ENCODE assay signal across 8 mouse cellular contexts in the genomic region with DNA sequence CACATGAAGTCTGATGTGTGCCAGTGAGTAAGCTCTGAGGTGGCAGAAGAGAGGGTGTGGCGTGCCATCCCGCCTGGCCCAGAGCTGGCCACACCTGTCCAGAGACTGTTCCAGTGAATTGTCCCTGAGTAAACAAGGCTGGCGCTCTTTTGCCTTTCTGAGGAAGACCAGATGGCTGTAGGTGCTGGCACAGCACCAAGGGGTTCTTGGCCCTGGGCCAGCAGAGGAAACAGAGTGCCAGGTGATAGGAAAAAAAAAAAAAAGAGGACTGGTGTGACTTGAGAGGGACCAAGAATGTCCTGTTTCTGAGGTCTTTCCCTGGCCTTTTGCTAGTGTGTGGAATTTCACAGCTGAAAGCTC. TPM values are rescaled to one million over a fixed set of nuclear protein-coding genes. Genes with fewer than 3 reads are reported as not detected.
DNase-seq lines count a peak whose midpoint lies in the region; ATAC-seq and TF ChIP-seq lines count a peak whose summit lies in the region.

No protein-coding gene starts in this region.

- H3K4me1 ChIP-seq in intestine, embryonic 14.5 days (replicated peaks; ENCODE audit: control insufficient read depth, insufficient read depth, low read length) = peaks cover 12% of the 10 kb centered on the region
- peaks cover 7% of the 10 kb centered on the region; the same call in 1 of the 2 replicates for H3K4me1 ChIP-seq in lung, postnatal 0 days (ENCODE audit: insufficient read depth, low read depth, low read length)

- TF ChIP-seq EP300 in lung, postnatal 0 days (IDR thresholded peaks at IDR 0.05) = peak; percentile 82

- no peak overlapping the region for H3K4me2 ChIP-seq in intestine, embryonic 14.5 days (ENCODE audit: low read length)
- H3K4me2 ChIP-seq in lung, postnatal 0 days (replicated peaks; ENCODE audit: low read depth, low read length) = no peak overlapping the region

- H3K27me3 ChIP-seq in intestine, embryonic 14.5 days (replicated peaks; ENCODE audit: control insufficient read depth, insufficient read depth, low read length) = no peaks in the 10 kb centered on the region
- H3K27me3 ChIP-seq in lung, postnatal 0 days (replicated peaks; ENCODE audit: insufficient read depth, low read length) = no peaks in the 10 kb centered on the region

- WGBS in intestine, embryonic 14.5 days = 50% methylated on average over 3 of the region's 3 CpGs
- WGBS in lung, postnatal 0 days = 16% methylated on average over 3 of the region's 3 CpGs

- peaks cover 17% of the 10 kb centered on the region for H3K36me3 ChIP-seq in intestine, embryonic 14.5 days (ENCODE audit: control insufficient read depth, insufficient read depth, low read length)
- 0 out of 2 replicates have a peak, but pooled peaks cover 4% of the 10 kb centered on the region for H3K36me3 ChIP-seq in lung, postnatal 0 days (ENCODE audit: insufficient read depth, low read length)

- H3K4me3 ChIP-seq in intestine, embryonic 14.5 days (ENCODE audit: low read depth, low read length) = no peak overlapping the region
- no peak overlapping the region for H3K4me3 ChIP-seq in lung, postnatal 0 days (ENCODE audit: low read depth, low read length)

- intact Hi-C loops in left cerebral cortex, postnatal 25 days (cut with DNase I) = no loop called here

- ATAC-seq in intestine, embryonic 14.5 days (replicated peaks; ENCODE audit: low FRiP score, low TSS enrichment, low read depth) = 0 out of 2 replicates have a peak, but pooled peaks have one; percentile 23
- peak; percentile 67 for ATAC-seq in lung, postnatal 0 days

- H3K9ac ChIP-seq in intestine, embryonic 14.5 days (ENCODE audit: low read length) = no peak overlapping the region
- no peak overlapping the region for H3K9ac ChIP-seq in lung, postnatal 0 days (replicated peaks; ENCODE audit: low read depth)

- H3K27ac ChIP-seq in intestine, embryonic 14.5 days (ENCODE audit: low read depth) = 0 out of 2 replicates have a peak overlapping the region, but pooled peaks have one; percentile 2
- peak overlapping the region; percentile 63 for H3K27ac ChIP-seq in lung, postnatal 0 days (ENCODE audit: low read length)

- H3K9me3 ChIP-seq in intestine, embryonic 14.5 days (ENCODE audit: control insufficient read depth, low read length) = no peaks in the 10 kb centered on the region
- H3K9me3 ChIP-seq in lung, postnatal 0 days (ENCODE audit: low read length) = no peaks in the 10 kb centered on the region

- peak; percentile 33 for DNase-seq in retina, postnatal 1 day
- no peak for DNase-seq in retina, embryonic 14.5 days (ENCODE audit: low spot score)
- peak; percentile 93 to 94 for DNase-seq in cerebellum, postnatal 14 days
- DNase-seq in intestine, embryonic 14.5 days (ENCODE audit: low spot score) = peak; percentile 65
- DNase-seq in lung, postnatal 0 days (ENCODE audit: low spot score) = peak; percentile 77
- DNase-seq in layer of hippocampus, adult 11-12 months (ENCODE audit: low spot score) = no peak
- no peak for DNase-seq in left cerebral cortex, postnatal 25 days (ENCODE audit: low spot score in 2 of 2)
- DNase-seq in layer of hippocampus, adult 9-11 months = no peak

- TF ChIP-seq CTCF in lung, postnatal 0 days (IDR thresholded peaks at IDR 0.05) = no peak

RNA-seq across cellular contexts. Expression of a gene that starts 43.3 kb away (rescaled TPM):
- polyA plus RNA-seq in intestine, embryonic 14.5 days (2014; fragmentation: Nextera tagmentation; extraction: Ambion mirVana) = 261 and 405 TPM in 2 replicates
- 317 and 353 TPM in 2 replicates for polyA plus RNA-seq in lung, postnatal 0 days (2015; fragmentation: Nextera tagmentation; extraction: Ambion mirVana)
- 100 to 1,000 TPM; 183 to 189 TPM for total RNA-seq in left cerebral cortex, postnatal 25 days (2021)

RNA-seq across cellular contexts. Expression of a gene that starts 58.5 kb away (rescaled TPM):
- polyA plus RNA-seq in intestine, embryonic 14.5 days (2014; fragmentation: Nextera tagmentation; extraction: Ambion mirVana) = 0.26 and 0.69 TPM in 2 replicates
- 4.4 and 4.6 TPM in 2 replicates for polyA plus RNA-seq in lung, postnatal 0 days (2015; fragmentation: Nextera tagmentation; extraction: Ambion mirVana)
- total RNA-seq in left cerebral cortex, postnatal 25 days (2021) = 1 to 10 TPM; 1.1 to 2.3 TPM

Comparison
In these comparisons a context has a peak if more than half of its experiments do, and no peak if none do; other contexts are left out.
1. DNase-seq: peak in retina, postnatal 1 day (single experiment), cerebellum, postnatal 14 days (2 of 2), intestine, embryonic 14.5 days (single experiment) and lung, postnatal 0 days (single experiment); none in retina, embryonic 14.5 days (single experiment), layer of hippocampus, adult 11-12 months (single experiment), left cerebral cortex, postnatal 25 days (0 of 2) and layer of hippocampus, adult 9-11 months (single experiment).